Mouse (Mus musculus): Measurements from ENCODE around the gene Msh5. TPM values are rescaled to one million over a fixed set of nuclear protein-coding genes. Genes with fewer than 3 reads are reported as not detected.

The Msh5 gene
- polyA plus RNA-seq, 1 experiment = 10.9 TPM

DNA sequence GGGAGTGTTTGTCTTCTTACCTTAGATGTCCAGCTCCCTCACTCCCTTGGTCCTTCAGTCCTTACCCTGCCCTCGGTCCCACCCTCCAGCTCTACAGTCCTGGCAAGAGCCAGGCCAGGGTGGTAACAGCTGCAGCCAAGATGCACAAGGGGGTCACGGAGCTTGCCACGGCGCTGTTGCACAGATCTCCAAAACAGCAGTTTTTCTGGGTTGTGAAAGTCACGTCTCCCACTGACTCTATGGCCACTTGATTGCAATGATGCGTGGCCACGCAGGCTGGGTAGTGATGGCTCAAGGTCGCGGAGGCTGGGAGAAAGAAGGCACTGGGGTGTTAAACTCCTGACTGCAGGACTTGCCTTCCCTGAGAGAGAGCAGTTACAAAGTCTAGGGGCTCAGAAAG, 24.9 kb upstream of the Msh5 start:
- Histone ChIP-seq H3K36me3 (replicated peaks; ENCODE audit: low read length) (peaks cover 71% of the 10 kb centered on the region), H3K27me3 (replicated peaks) (peaks cover 14% of the 10 kb centered on the region), H3K9me3 (0 out of 2 replicates have a peak, but pooled peaks cover 3% of the 10 kb centered on the region), H3K4me1 (peaks cover 91% of the 10 kb centered on the region), H3K4me3 (replicated peaks) (no peak overlapping the region)
- TF ChIP-seq FLI1 (IDR thresholded peaks at IDR 0.05; ENCODE audit: low read length) = no peak
- TF ChIP-seq GATA1 (IDR thresholded peaks at IDR 0.05; ENCODE audit: borderline replicate concordance, low read length) = no peak

- peaks cover 16% of the 10 kb centered on the region for H3K27me3 ChIP-seq (replicated peaks)
- TF ChIP-seq GATA1 (IDR thresholded peaks at IDR 0.05; ENCODE audit: borderline replicate concordance, low read length) (no peak), FLI1 (IDR thresholded peaks at IDR 0.05; ENCODE audit: low read length) (no peak)
These were observed 24.1 kb upstream of the Msh5 start for GRCm38 (mm10) chr17:35070556-35071229.

GRCm38 (mm10) chr17:35068213-35068914, 21.8 kb upstream of the Msh5 start:
- peaks cover 69% of the 10 kb centered on the region for H3K36me3 ChIP-seq (replicated peaks; ENCODE audit: low read length)
- TF ChIP-seq FLI1 (IDR thresholded peaks at IDR 0.05; ENCODE audit: low read length) = no peak
- no peak for TF ChIP-seq GATA1 (IDR thresholded peaks at IDR 0.05; ENCODE audit: borderline replicate concordance, low read length)
- peak overlapping the region; percentile 34 for H3K4me3 ChIP-seq (replicated peaks)

More at GRCm38 (mm10) chr17:35070556-35071229, 24.1 kb upstream of the Msh5 start:
- no peak overlapping the region for H3K4me3 ChIP-seq (replicated peaks)
- peaks cover 65% of the 10 kb centered on the region for H3K36me3 ChIP-seq (replicated peaks; ENCODE audit: low read length)
- H3K4me1 ChIP-seq = peaks cover 91% of the 10 kb centered on the region
- H3K9me3 ChIP-seq = 0 out of 2 replicates have a peak, but pooled peaks cover 3% of the 10 kb centered on the region

DNA sequence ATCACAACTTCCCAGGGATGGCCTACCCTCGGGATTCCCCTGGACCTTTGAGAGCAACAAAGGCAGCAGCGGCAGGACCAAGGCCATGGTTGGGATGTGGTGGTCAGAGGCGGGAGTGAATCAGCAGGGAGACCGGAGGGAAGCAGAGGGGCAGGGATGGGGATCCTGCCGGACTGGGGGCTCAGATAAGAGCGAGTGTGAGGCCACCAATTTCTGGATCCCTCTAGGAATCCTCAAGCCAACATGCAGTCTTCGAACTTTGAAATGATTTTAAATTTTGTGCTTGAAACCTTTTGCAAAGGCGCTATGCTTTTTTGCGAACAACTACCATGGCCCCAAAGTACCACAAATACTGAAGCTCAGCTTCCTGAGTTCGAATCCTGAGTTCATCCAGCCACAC, 19.5 kb upstream of the Msh5 start, which contains the start of gene Mpig6b:
TSS of gene Mpig6b (minus strand) at position 101 of the 400 bp plus-strand sequence.
- H3K4me3 ChIP-seq (replicated peaks) = peak within 1 kb of the TSS; percentile 94
- H3K4me1 ChIP-seq = peaks cover 96% of the 10 kb centered on the region

More at GRCm38 (mm10) chr17:35068213-35068914, 21.8 kb upstream of the Msh5 start:
- Histone ChIP-seq H3K9me3 (no peaks in the 10 kb centered on the region), H3K27me3 (replicated peaks) (peaks cover 16% of the 10 kb centered on the region), H3K4me1 (peaks cover 96% of the 10 kb centered on the region)

GRCm38 (mm10) chr17:35064951-35065947, 18.7 kb upstream of the Msh5 start, which contains the start of gene Ly6g6c:
Gene Ly6g6c (plus strand): TSS chr17:35065388.
- Histone ChIP-seq H3K9me3 (no peaks in the 10 kb centered on the region), H3K4me3 (replicated peaks) (peak within 1 kb of the TSS; percentile 94), H3K36me3 (replicated peaks; ENCODE audit: low read length) (peaks cover 68% of the 10 kb centered on the region), H3K27me3 (replicated peaks) (peaks cover 16% of the 10 kb centered on the region), H3K4me1 (peaks cover 96% of the 10 kb centered on the region)
- TF ChIP-seq FLI1 (IDR thresholded peaks at IDR 0.05; ENCODE audit: low read length) (no peak), GATA1 (IDR thresholded peaks at IDR 0.05; ENCODE audit: borderline replicate concordance, low read length) (no peak)

More for the DNA sequence above, 19.5 kb upstream of the Msh5 start, which contains the start of gene Mpig6b:
- no peak for TF ChIP-seq FLI1 (IDR thresholded peaks at IDR 0.05; ENCODE audit: low read length)
- 0 out of 3 replicates have a peak, but pooled peaks have one; percentile 17 for TF ChIP-seq GATA1 (IDR thresholded peaks at IDR 0.05; ENCODE audit: borderline replicate concordance, low read length)
- no peaks in the 10 kb centered on the region for H3K9me3 ChIP-seq
- peaks cover 16% of the 10 kb centered on the region for H3K27me3 ChIP-seq (replicated peaks)
- peaks cover 68% of the 10 kb centered on the region for H3K36me3 ChIP-seq (replicated peaks; ENCODE audit: low read length)

- peak overlapping the region; percentile 94 for H3K4me3 ChIP-seq (replicated peaks)
- peaks cover 96% of the 10 kb centered on the region for H3K4me1 ChIP-seq
These were observed 17.9 kb upstream of the Msh5 start for GRCm38 (mm10) chr17:35064378-35064877.

GRCm38 (mm10) chr17:35063466-35063865, 16.9 kb upstream of the Msh5 start:
- peak overlapping the region; percentile 94 for H3K4me3 ChIP-seq (replicated peaks)
- H3K9me3 ChIP-seq = no peaks in the 10 kb centered on the region
- H3K4me1 ChIP-seq = peaks cover 96% of the 10 kb centered on the region
- peaks cover 8% of the 10 kb centered on the region for H3K27me3 ChIP-seq (replicated peaks)
- no peak for TF ChIP-seq FLI1 (IDR thresholded peaks at IDR 0.05; ENCODE audit: low read length)
- TF ChIP-seq GATA1 (IDR thresholded peaks at IDR 0.05; ENCODE audit: borderline replicate concordance, low read length) = no peak
- H3K36me3 ChIP-seq (replicated peaks; ENCODE audit: low read length) = peaks cover 63% of the 10 kb centered on the region

More at GRCm38 (mm10) chr17:35064378-35064877, 17.9 kb upstream of the Msh5 start:
- peaks cover 15% of the 10 kb centered on the region for H3K27me3 ChIP-seq (replicated peaks)
- TF ChIP-seq FLI1 (IDR thresholded peaks at IDR 0.05; ENCODE audit: low read length) = no peak
- TF ChIP-seq GATA1 (IDR thresholded peaks at IDR 0.05; ENCODE audit: borderline replicate concordance, low read length) = no peak
- peaks cover 66% of the 10 kb centered on the region for H3K36me3 ChIP-seq (replicated peaks; ENCODE audit: low read length)
- H3K9me3 ChIP-seq = no peaks in the 10 kb centered on the region

DNA sequence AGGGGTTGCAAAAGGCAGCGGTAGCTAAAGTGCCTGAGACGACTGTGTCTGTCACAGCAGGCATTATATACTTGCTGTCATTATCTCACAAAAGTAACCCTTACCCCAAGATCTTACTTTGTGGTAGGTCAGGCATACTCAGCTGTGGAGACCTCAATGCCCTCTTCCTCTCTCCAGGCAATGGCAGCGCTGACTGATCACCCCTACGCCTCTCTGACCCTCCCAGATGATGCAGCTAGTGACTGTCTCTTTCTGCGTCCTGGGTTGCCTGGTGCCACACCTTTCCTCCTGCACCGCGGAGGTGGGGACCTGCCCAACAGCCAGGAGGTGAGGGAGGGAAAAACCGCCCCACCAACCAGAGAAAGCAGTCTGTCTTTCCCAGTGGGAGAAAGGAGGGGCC, 14.8 kb upstream of the Msh5 start:
- Histone ChIP-seq H3K27me3 (replicated peaks) (peaks cover 2% of the 10 kb centered on the region), H3K36me3 (replicated peaks; ENCODE audit: low read length) (peaks cover 75% of the 10 kb centered on the region), H3K4me3 (replicated peaks) (peak overlapping the region; percentile 53), H3K9me3 (no peaks in the 10 kb centered on the region), H3K4me1 (peaks cover 93% of the 10 kb centered on the region)
- no peak for TF ChIP-seq GATA1 (IDR thresholded peaks at IDR 0.05; ENCODE audit: borderline replicate concordance, low read length)
- TF ChIP-seq FLI1 (IDR thresholded peaks at IDR 0.05; ENCODE audit: low read length) = no peak

Measured in megakaryocyte, embryonic 14.5 days (primary cell).